Mouse (Mus musculus) left cerebral cortex, adult 18-20 months (tissue): Measurements from ENCODE around the gene Cdc42ep5. TPM values are rescaled to one million over a fixed set of nuclear protein-coding genes. Genes with fewer than 3 reads are reported as not detected.

Source experiments
- DNase-seq, 2 experiments: peaks; one replicate each; pipeline ENCODE4 v3.0.0; 2021 to 2022; ENCODE audit warnings: low spot score in 2 of 2, mixed read lengths in 1 of 2
- total RNA-seq, 2 experiments: library from RNA; stranded (reverse); gene quantifications; 2 replicates each; pipeline ENCODE4 v1.2.3; 2021

Gene Cdc42ep5
- total RNA-seq, 2 experiments from 2014 or later, result 3.6 to 4.1 TPM

- no peak for DNase-seq
Observed at GRCm38 (mm10) chr7:4127894-4128293, 36.8 kb downstream of the Cdc42ep5 start.

GRCm38 (mm10) chr7:4126992-4127785 lies 37.5 kb downstream of the Cdc42ep5 start:
- DNase-seq, result no peak

- no peak for DNase-seq
Observed at GRCm38 (mm10) chr7:4125306-4125705, 39.4 kb downstream of the Cdc42ep5 start.

GRCm38 (mm10) chr7:4124856-4125255 lies 39.8 kb downstream of the Cdc42ep5 start:
- no peak for DNase-seq

- peak; percentile 80 to 87 for DNase-seq
Observed at GRCm38 (mm10) chr7:4124315-4124759, 40.3 kb downstream of the Cdc42ep5 start.

GRCm38 (mm10) chr7:4123732-4124131 lies 40.9 kb downstream of the Cdc42ep5 start:
- DNase-seq, result peak; percentile 68 to 74

- no peak for DNase-seq
Observed at GRCm38 (mm10) chr7:4122783-4123182, 41.9 kb downstream of the Cdc42ep5 start.

GRCm38 (mm10) chr7:4122076-4122768 lies 42.4 kb downstream of the Cdc42ep5 start:
- DNase-seq, result no peak

- peak; percentile 64 to 80 for DNase-seq
Observed at GRCm38 (mm10) chr7:4119976-4120921, 44.4 kb downstream of the Cdc42ep5 start.

- DNase-seq, result peak; percentile 77 to 82
Observed at GRCm38 (mm10) chr7:4119344-4119902, 45.2 kb downstream of the Cdc42ep5 start, which contains the start of gene Ttyh1. Ttyh1 (plus strand) TSS chr7:4119408.

- DNase-seq, result peak; percentile 52 to 54
Observed at GRCm38 (mm10) chr7:4117050-4117814, 47.4 kb downstream of the Cdc42ep5 start.

- DNase-seq, result peak in 1 of 2 experiments; percentile 15
Observed at GRCm38 (mm10) chr7:4111766-4112165, 52.9 kb downstream of the Cdc42ep5 start.

- DNase-seq, result peak; percentile 24 to 51
Observed at GRCm38 (mm10) chr7:4103411-4103810, 61.2 kb downstream of the Cdc42ep5 start.

Other genes with a start within 250 kb of the Cdc42ep5 start
- under 1 TPM in 1 of 2 experiments, not detected in 1; 0.16 TPM for gene Lilra6, start 249.4 kb downstream of the Cdc42ep5 start, total RNA-seq
- gene Lair1, start 101.7 kb downstream of the Cdc42ep5 start, total RNA-seq, result 1 to 10 TPM; 5.9 to 7.1 TPM
- gene Ttyh1, start 45.5 kb downstream of the Cdc42ep5 start, total RNA-seq, result 100 to 1,000 TPM; 597 TPM
- 100 to 1,000 TPM; 125 to 149 TPM for gene Leng8, start 27.8 kb downstream of the Cdc42ep5 start, total RNA-seq
- 1 to 10 TPM; 6.0 to 6.9 TPM for gene Leng9, start 14.5 kb downstream of the Cdc42ep5 start, total RNA-seq
- gene Lilra5, start 72.9 kb upstream of the Cdc42ep5 start, total RNA-seq, result under 1 TPM in 1 of 2 experiments, not detected in 1; 0.16 TPM
- not detected for gene Ncr1, start 172.9 kb upstream of the Cdc42ep5 start, total RNA-seq
- gene Gp6, start 232.9 kb upstream of the Cdc42ep5 start, total RNA-seq, result not detected